Mouse (Mus musculus): ENCODE results near the gene Fkbp11. TPM values are rescaled to one million over a fixed set of nuclear protein-coding genes. Genes with fewer than 3 reads are reported as not detected.

The Fkbp11 gene
- polyA plus RNA-seq, 1 experiment = 28.9 TPM

Other genes with a start within 250 kb of the Fkbp11 start
- not detected in 2 replicates for gene Lalba, start 245.5 kb downstream of the Fkbp11 start, polyA plus RNA-seq (2012; rRNA removed)
- not detected in 2 replicates for gene Olfr279, start 235.8 kb downstream of the Fkbp11 start, polyA plus RNA-seq (2012; rRNA removed)
- gene Kansl2, start 193.9 kb downstream of the Fkbp11 start, polyA plus RNA-seq (2012; rRNA removed) = 30.1 and 33.2 TPM in 2 replicates
- 6.7 and 11.6 TPM in 2 replicates for gene Ccnt1, start 157.3 kb downstream of the Fkbp11 start, polyA plus RNA-seq (2012; rRNA removed)
- 3.6 and 4.5 TPM in 2 replicates for gene 4930415O20Rik, start 157.2 kb downstream of the Fkbp11 start, polyA plus RNA-seq (2012; rRNA removed)
- gene Adcy6, start 118.1 kb downstream of the Fkbp11 start, polyA plus RNA-seq (2012; rRNA removed) = 64.9 and 89.8 TPM in 2 replicates
- 42.6 and 44.5 TPM in 2 replicates for gene Cacnb3, start 97.4 kb downstream of the Fkbp11 start, polyA plus RNA-seq (2012; rRNA removed)
- gene Ddx23, start 65.3 kb downstream of the Fkbp11 start, polyA plus RNA-seq (2012; rRNA removed) = 25.0 and 30.3 TPM in 2 replicates
- gene Rnd1, start 50.7 kb downstream of the Fkbp11 start, polyA plus RNA-seq (2012; rRNA removed) = 1.4 and 1.9 TPM in 2 replicates
- gene Ccdc65, start 20.0 kb downstream of the Fkbp11 start, polyA plus RNA-seq (2012; rRNA removed) = 0.27 and 0.32 TPM in 2 replicates
- gene Arf3, start 35.0 kb upstream of the Fkbp11 start, polyA plus RNA-seq (2012; rRNA removed) = 99.2 and 104 TPM in 2 replicates
- 0.10 and 0.14 TPM in 2 replicates for gene Wnt10b, start 50.0 kb upstream of the Fkbp11 start, polyA plus RNA-seq (2012; rRNA removed)
- not detected in 2 replicates for gene Wnt1, start 61.7 kb upstream of the Fkbp11 start, polyA plus RNA-seq (2012; rRNA removed)
- gene Ddn, start 81.3 kb upstream of the Fkbp11 start, polyA plus RNA-seq (2012; rRNA removed) = 0.03 and 0.12 TPM in 2 replicates
- 84.9 and 87.2 TPM in 2 replicates for gene Prkag1, start 103.3 kb upstream of the Fkbp11 start, polyA plus RNA-seq (2012; rRNA removed)
- gene Kmt2d, start 143.0 kb upstream of the Fkbp11 start, polyA plus RNA-seq (2012; rRNA removed) = 21.6 and 25.9 TPM in 2 replicates
- 14.8 and 17.5 TPM in 2 replicates for gene Rhebl1, start 166.3 kb upstream of the Fkbp11 start, polyA plus RNA-seq (2012; rRNA removed)
- gene Dhh, start 170.3 kb upstream of the Fkbp11 start, polyA plus RNA-seq (2012; rRNA removed) = 0.48 and 0.63 TPM in 2 replicates
- gene Lmbr1l, start 190.0 kb upstream of the Fkbp11 start, polyA plus RNA-seq (2012; rRNA removed) = 65.8 and 140 TPM in 2 replicates
- 848 and 981 TPM in 2 replicates for gene Tuba1b, start 206.4 kb upstream of the Fkbp11 start, polyA plus RNA-seq (2012; rRNA removed)
- 0.55 and 6.2 TPM in 2 replicates for gene Gm49450, start 225.4 kb upstream of the Fkbp11 start, polyA plus RNA-seq (2012; rRNA removed)
- 131 and 155 TPM in 2 replicates for gene Tuba1a, start 225.5 kb upstream of the Fkbp11 start, polyA plus RNA-seq (2012; rRNA removed)